Mouse (Mus musculus) kidney, embryonic 14.5 days (tissue): ENCODE results near the gene Atp6v0d1. TPM values are rescaled to one million over a fixed set of nuclear protein-coding genes. Genes with fewer than 3 reads are reported as not detected.
"Not testable (repeated sequence)": the region's sequence is repeated elsewhere in the genome, so short reads cannot be mapped to it uniquely, and the experiment has no call there.

ENCODE experiments used
- ATAC-seq: fragments of 200-750 bp; cut with Nextera tagmentation; 2 replicates; pipeline ENCODE4 v1.8.0; 2017; ENCODE audit warnings: moderate number of reproducible peaks, mild to moderate bottlenecking, moderate TSS enrichment, moderate library complexity; ENCODE audit not compliant: low FRiP score, low TSS enrichment
- H3K27ac ChIP-seq: fragments of 300-500 bp; sonication (generic); 2 replicates; pipeline ENCODE4 v1.5.1; 2014; ENCODE audit warnings: low read depth, mild to moderate bottlenecking, low read length, moderate library complexity, mixed read lengths
- H3K27me3 ChIP-seq: fragments of 300-500 bp; sonication (generic); 2 replicates; pipeline ENCODE4 v1.6.1; 2014; ENCODE audit warnings: mild to moderate bottlenecking, low read length; ENCODE audit not compliant: control insufficient read depth, insufficient read depth
- H3K36me3 ChIP-seq: fragments of 300-500 bp; sonication (generic); 2 replicates; pipeline ENCODE4 v1.6.1; 2014; ENCODE audit warnings: low read length, mixed read lengths; ENCODE audit not compliant: control insufficient read depth, insufficient read depth
- H3K4me1 ChIP-seq: fragments of 300-500 bp; sonication (generic); 2 replicates; pipeline ENCODE4 v1.6.1; 2014; ENCODE audit warnings: low read length, mixed read lengths; ENCODE audit not compliant: control insufficient read depth, insufficient read depth
- H3K4me2 ChIP-seq: fragments of 300-500 bp; sonication (generic); replicated peaks from 2 replicates; pipeline ENCODE4 v1.6.1; 2014; ENCODE audit warnings: low read depth, mild to moderate bottlenecking, low read length
- H3K4me3 ChIP-seq: fragments of 300-500 bp; sonication (generic); 2 replicates; pipeline ENCODE4 v1.5.1; 2014; ENCODE audit warnings: mild to moderate bottlenecking, low read length
- H3K9ac ChIP-seq: fragments of 300-500 bp; sonication (generic); 2 replicates; pipeline ENCODE4 v1.6.1; 2014; ENCODE audit warnings: low read depth, mild to moderate bottlenecking, low read length, moderate library complexity
- H3K9me3 ChIP-seq: fragments of 300-500 bp; sonication (generic); 2 replicates; pipeline ENCODE4 v1.6.1; 2016; ENCODE audit warnings: low read length; ENCODE audit not compliant: control insufficient read depth
- WGBS: fragments of 180-500 bp; shearing (Covaris S2); extraction: QIAGEN DNeasy Blood & Tissue Kit; methylation state at CpG from one replicate; pipeline ENCODE4 v1.1.7; 2014; 5-methylcytosine and 5-hydroxymethylcytosine counted together
- polyA plus RNA-seq: library from polyadenylated mRNA; unstranded; fragments of >200 nt; fragmentation: Nextera tagmentation; extraction: Ambion mirVana; gene quantifications from 2 replicates; pipeline ENCODE4 v1.2.1, GENCODE M21; 2014

Gene Atp6v0d1
- polyA plus RNA-seq, 1 experiment from 2014 or later = 90.1 TPM

- peak overlapping the region; percentile 88 for H3K27ac ChIP-seq
- no peaks in the 10 kb centered on the region for H3K9me3 ChIP-seq
- peak overlapping the region; percentile 58 for H3K4me2 ChIP-seq
- no peaks in the 10 kb centered on the region for H3K27me3 ChIP-seq
- H3K4me1 ChIP-seq = peaks cover 18% of the 10 kb centered on the region
- no peaks in the 10 kb centered on the region for H3K36me3 ChIP-seq
- H3K4me3 ChIP-seq = peak overlapping the region; percentile 73
- ATAC-seq = peak; percentile 85
- WGBS = 2% methylated on average over 30 of the region's 30 CpGs
- H3K9ac ChIP-seq = peak overlapping the region; percentile 86
Measured at GRCm38 (mm10) chr8:105606189-105607023, 40.6 kb upstream of the Atp6v0d1 start.

DNA sequence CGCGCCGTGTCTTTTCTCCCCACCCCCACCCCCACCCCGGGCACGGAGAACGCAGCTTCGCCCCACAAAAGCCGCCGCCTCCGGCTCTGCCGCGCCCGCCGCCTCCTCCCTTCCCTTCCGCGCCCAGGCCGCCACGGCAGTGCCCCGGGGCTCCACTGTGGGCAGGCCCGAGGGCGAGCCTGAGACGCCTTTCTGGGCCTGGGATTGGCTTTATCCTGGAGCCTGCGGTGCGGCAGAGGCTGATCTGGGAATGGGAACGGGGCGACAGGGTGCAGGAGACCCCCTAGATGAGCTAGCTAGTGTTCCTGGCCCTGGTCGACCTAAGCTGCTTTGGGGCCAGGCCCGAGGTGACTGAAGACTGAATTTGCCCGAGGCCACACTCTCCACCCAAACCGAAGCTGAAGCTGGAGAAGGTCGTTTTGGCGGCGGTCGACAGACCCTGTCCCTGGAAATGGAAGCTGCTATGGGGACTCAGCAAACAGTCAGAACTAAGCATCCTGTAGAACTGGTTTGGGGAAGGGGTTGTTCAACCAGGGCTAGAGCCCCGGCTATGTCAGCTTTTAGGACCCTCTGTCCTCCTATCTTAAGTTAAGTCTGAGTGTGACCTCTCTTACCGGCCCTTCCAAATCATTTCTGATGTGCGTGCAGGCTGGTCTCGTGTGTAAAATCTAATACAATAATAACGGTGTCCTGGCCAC, 39.8 kb upstream of the Atp6v0d1 start:
- H3K27ac ChIP-seq = peak overlapping the region; percentile 88
- H3K9me3 ChIP-seq = no peaks in the 10 kb centered on the region
- WGBS = 1% methylated on average over 33 of the region's 39 CpGs
- H3K36me3 ChIP-seq = no peaks in the 10 kb centered on the region
- ATAC-seq = peak; percentile 41
- no peaks in the 10 kb centered on the region for H3K27me3 ChIP-seq
- peak overlapping the region; percentile 58 for H3K4me2 ChIP-seq
- peak overlapping the region; percentile 73 for H3K4me3 ChIP-seq
- H3K9ac ChIP-seq = peak overlapping the region; percentile 86
- H3K4me1 ChIP-seq = peaks cover 18% of the 10 kb centered on the region

DNA sequence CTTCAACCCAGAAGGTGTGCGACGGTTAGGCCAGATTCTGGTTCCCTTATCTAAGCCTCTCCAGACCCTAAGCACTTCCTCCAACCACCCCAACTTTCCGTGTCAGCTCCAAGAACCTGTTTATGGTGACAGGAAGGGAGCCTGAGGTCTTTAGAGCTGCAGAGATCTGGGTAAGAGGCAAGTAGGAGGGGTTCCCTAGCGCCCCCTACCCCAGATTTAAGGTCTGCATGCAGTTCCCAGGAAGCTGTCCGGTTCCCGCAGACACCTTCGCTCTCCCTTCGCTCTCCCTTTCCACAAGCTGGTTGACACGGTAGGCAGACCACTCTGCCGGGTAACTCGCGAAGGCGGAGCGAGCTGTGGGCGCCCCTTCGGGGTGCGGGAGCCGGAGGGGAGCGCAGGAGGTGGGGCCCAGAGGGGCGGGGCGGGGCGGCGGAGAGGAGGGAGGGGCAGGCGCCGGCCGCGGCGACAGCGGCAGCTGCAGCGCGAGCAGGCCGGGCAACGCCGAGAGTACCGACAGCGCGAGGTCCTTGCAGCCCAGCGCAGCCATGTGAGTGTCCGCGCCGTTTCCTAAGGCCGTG, 39.0 kb upstream of the Atp6v0d1 start, which contains the start of gene Ripor1:
Gene Ripor1 (plus strand): TSS at position 452 of the 578 bp plus-strand sequence.
- H3K27me3 ChIP-seq = no peaks in the 10 kb centered on the region
- no peaks in the 10 kb centered on the region for H3K9me3 ChIP-seq
- peak within 1 kb of the TSS; percentile 73 for H3K4me3 ChIP-seq
- peak within 1 kb of the TSS; percentile 86 for H3K9ac ChIP-seq
- H3K4me2 ChIP-seq = peak within 1 kb of the TSS; percentile 58
- H3K27ac ChIP-seq = peak within 1 kb of the TSS; percentile 88
- peaks cover 18% of the 10 kb centered on the region for H3K4me1 ChIP-seq
- peak; percentile 76 for ATAC-seq
- no peaks in the 10 kb centered on the region for H3K36me3 ChIP-seq
- WGBS = under 1% methylated on average over 38 of the region's 42 CpGs

DNA sequence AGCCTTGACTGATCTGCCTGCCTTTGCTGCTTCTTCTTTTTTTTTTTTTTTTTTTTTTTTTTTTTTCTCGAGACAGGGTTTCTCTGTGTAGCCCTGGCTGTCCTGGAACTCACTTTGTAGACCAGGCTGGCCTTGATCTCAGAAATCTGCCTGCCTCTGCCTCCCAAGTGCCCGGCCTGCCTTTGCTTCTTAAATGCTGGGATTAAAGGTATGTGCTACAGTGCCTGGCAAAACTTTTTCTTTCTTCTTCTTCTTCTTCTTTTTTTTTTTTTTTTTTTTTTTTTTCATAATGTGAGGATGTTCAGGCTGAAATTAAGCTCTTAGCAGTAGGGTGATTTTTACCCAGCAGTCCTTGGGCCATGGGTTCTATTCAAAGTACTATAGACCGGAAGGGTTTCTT, 36.7 kb upstream of the Atp6v0d1 start:
- H3K4me3 ChIP-seq, H3K9me3 ChIP-seq, ATAC-seq, H3K36me3 ChIP-seq, H3K27me3 ChIP-seq, H3K9ac ChIP-seq, H3K4me1 ChIP-seq, H3K4me2 ChIP-seq, H3K27ac ChIP-seq: not testable (repeated sequence)
- 89% methylated on average over 2 of the region's 3 CpGs for WGBS

DNA sequence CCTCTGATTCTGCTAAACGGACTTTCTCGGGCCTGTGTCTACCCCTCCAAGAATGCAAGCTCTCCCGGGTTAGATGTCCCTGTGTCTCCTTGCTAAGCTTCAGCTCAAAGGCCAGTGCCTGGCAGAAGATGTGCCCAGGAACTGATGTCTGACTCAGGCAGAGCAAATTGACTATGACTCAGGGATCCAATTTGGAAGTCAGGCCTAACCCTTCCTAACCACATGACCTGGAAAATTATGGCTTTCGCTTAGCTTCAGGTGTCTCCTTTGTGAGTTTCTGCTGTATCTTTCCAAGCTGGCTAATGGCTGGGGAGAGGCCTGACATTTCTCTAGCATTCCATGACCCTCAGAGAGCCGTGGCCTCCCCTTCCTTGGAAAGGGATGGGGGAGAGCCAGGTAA, 35.5 kb upstream of the Atp6v0d1 start:
- no peak for ATAC-seq
- WGBS = 75% methylated on average over 5 of the region's 5 CpGs
- Histone ChIP-seq H3K9ac (no peak overlapping the region), H3K9me3 (no peaks in the 10 kb centered on the region), H3K4me1 (no peaks in the 10 kb centered on the region), H3K4me2 (no peak overlapping the region), H3K4me3 (no peak overlapping the region), H3K27me3 (no peaks in the 10 kb centered on the region), H3K27ac (no peak overlapping the region), H3K36me3 (no peaks in the 10 kb centered on the region)

- H3K36me3 ChIP-seq = no peaks in the 10 kb centered on the region
- WGBS = 86% methylated on average over 6 of the region's 6 CpGs
- no peaks in the 10 kb centered on the region for H3K27me3 ChIP-seq
- no peak overlapping the region for H3K4me2 ChIP-seq
- H3K9ac ChIP-seq = no peak overlapping the region
- no peak overlapping the region for H3K27ac ChIP-seq
- H3K4me3 ChIP-seq = no peak overlapping the region
- H3K9me3 ChIP-seq = no peaks in the 10 kb centered on the region
- no peak for ATAC-seq
- H3K4me1 ChIP-seq = 0 out of 2 replicates have a peak, but pooled peaks cover 4% of the 10 kb centered on the region
Measured at GRCm38 (mm10) chr8:105598777-105599176, 32.9 kb upstream of the Atp6v0d1 start.

DNA sequence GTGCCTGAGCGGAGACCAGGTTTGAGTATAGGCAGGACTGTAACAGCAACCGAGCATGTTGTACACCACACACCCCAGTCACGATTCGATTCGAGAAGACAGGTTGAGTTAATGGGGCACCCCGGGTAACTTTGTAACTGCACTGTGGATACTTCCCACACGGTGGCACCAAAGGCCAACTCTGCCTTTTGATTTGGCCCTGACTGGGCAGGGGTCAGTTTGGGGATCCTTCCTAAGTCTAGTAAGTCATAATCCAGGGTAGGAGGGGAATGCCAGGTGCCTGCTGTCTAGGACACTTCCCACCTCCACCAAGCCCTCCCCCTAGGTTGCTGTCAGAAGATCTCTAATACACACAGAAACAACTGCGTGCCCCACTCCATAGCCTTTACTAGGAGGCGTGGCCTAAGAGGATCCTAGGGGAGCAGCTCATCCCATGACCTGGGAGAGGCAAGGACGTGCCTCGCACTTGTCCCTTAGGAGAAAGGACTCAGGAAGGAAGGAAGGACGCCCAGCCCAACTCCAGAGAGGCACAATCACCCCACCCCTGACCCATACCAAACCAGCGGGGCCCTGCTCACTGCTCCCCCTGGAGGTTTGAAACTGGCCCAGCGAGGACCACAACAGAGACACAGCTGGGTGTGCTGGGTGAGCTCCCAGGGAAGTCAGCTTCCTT, 30.7 kb upstream of the Atp6v0d1 start:
- no peaks in the 10 kb centered on the region for H3K27me3 ChIP-seq
- H3K4me2 ChIP-seq = peak overlapping the region; percentile 37
- peak; percentile 68 for ATAC-seq
- H3K4me1 ChIP-seq = 0 out of 2 replicates have a peak, but pooled peaks cover 4% of the 10 kb centered on the region
- 6% methylated on average over 14 of the region's 14 CpGs for whole genome bisulfite sequencing
- H3K9ac ChIP-seq = 0 out of 2 replicates have a peak overlapping the region, but pooled peaks have one; percentile 8
- H3K27ac ChIP-seq = no peak overlapping the region
- peak overlapping the region; percentile 16; the same call in 1 of the 2 replicates for H3K4me3 ChIP-seq
- H3K36me3 ChIP-seq = no peaks in the 10 kb centered on the region
- no peaks in the 10 kb centered on the region for H3K9me3 ChIP-seq

- Histone ChIP-seq H3K27ac (0 out of 2 replicates have a peak overlapping the region, but pooled peaks have one; percentile 24), H3K4me3 (no peak overlapping the region)
Measured at GRCm38 (mm10) chr8:105594451-105595242, 28.8 kb upstream of the Atp6v0d1 start.

More at GRCm38 (mm10) chr8:105594451-105595242, 28.8 kb upstream of the Atp6v0d1 start:
- ATAC-seq = no peak
- H3K4me2 ChIP-seq = peak overlapping the region; percentile 29; the same call in 1 of the 2 replicates
- H3K9ac ChIP-seq = no peak overlapping the region; the same call in 1 of the 2 replicates
- H3K36me3 ChIP-seq = no peaks in the 10 kb centered on the region
- 63% methylated on average over 18 of the region's 18 CpGs for WGBS
- H3K4me1 ChIP-seq = 0 out of 2 replicates have a peak, but pooled peaks cover 4% of the 10 kb centered on the region
- no peaks in the 10 kb centered on the region for H3K9me3 ChIP-seq
- no peaks in the 10 kb centered on the region for H3K27me3 ChIP-seq
